ENCODE assay signal across 8 mouse cellular contexts in genomic region chr2:90474593-90475405, GRCm38 (mm10).
A peak's percentile ranks its signal among the peaks of the same experiment; 100 is the strongest.
DNase-seq lines count a peak whose midpoint lies in the region; ATAC-seq and TF ChIP-seq lines count a peak whose summit lies in the region.

No protein-coding gene starts in this region.

- ATAC-seq in forebrain, embryonic 15.5 days (replicated peaks): peak; percentile 94
- ATAC-seq in liver, postnatal 0 days: peak; percentile 91
- ATAC-seq in neural tube, embryonic 14.5 days (ENCODE audit: low read depth): peak; percentile 94

- DNase-seq in MEL (ENCODE audit: low read depth, low spot score): peak; percentile 97
- peak; percentile 89 for DNase-seq in cerebellum, adult 11-12 months
- peak; percentile 27 for DNase-seq in heart, postnatal 25 days (ENCODE audit: low spot score)
- DNase-seq in layer of hippocampus, adult 11-12 months (ENCODE audit: low spot score): peak; percentile 89
- peak; percentile 87 for DNase-seq in liver, postnatal 0 days

- H3K4me2 ChIP-seq in forebrain, embryonic 15.5 days (replicated peaks): peak overlapping the region; percentile 54
- peak overlapping the region; percentile 62 for H3K4me2 ChIP-seq in liver, postnatal 0 days (ENCODE audit: low read depth, low read length)
- peak overlapping the region; percentile 36 for H3K4me2 ChIP-seq in neural tube, embryonic 14.5 days (ENCODE audit: low read depth, low read length)

- WGBS in forebrain, embryonic 15.5 days: 4% methylated on average over 11 of the region's 11 CpGs
- 7% methylated on average over 11 of the region's 11 CpGs for WGBS in liver, postnatal 0 days (ENCODE audit: insufficient replicate concordance)
- WGBS in neural tube, embryonic 14.5 days: 1% methylated on average over 11 of the region's 11 CpGs

- peaks cover 0 to 3% of the 10 kb centered on the region in 2 experiments; a peak in 1 of 4 replicates for H3K4me1 ChIP-seq in MEL (ENCODE audit: control insufficient read depth in 1 of 2, insufficient read depth in 2 of 2, low read length in 2 of 2)
- peaks cover 6% of the 10 kb centered on the region for H3K4me1 ChIP-seq in forebrain, embryonic 15.5 days
- peaks cover 17% of the 10 kb centered on the region for H3K4me1 ChIP-seq in liver, postnatal 0 days (ENCODE audit: insufficient read depth)
- peaks cover 4% of the 10 kb centered on the region; the same call in 1 of the 2 replicates for H3K4me1 ChIP-seq in neural tube, embryonic 14.5 days (ENCODE audit: control insufficient read depth, insufficient read depth, low read length)
- H3K4me1 ChIP-seq in testis, adult 2 months (ENCODE audit: control insufficient read depth, insufficient read depth, low read length): peaks cover 3% of the 10 kb centered on the region; the same call in 1 of the 2 replicates

- no peaks in the 10 kb centered on the region for H3K79me2 ChIP-seq in MEL (ENCODE audit: control insufficient read depth, insufficient read depth, low read length, poor library complexity)

- peak; percentile 98 for TF ChIP-seq RAD21 in MEL (IDR thresholded peaks at IDR 0.05; ENCODE audit: low read depth, low read length)

- TF ChIP-seq CTCF in MEL (IDR thresholded peaks at IDR 0.05 in 2 of 3, conservative IDR thresholded peaks at IDR 0.05 in 1 of 3; ENCODE audit: control insufficient read depth in 1 of 3, insufficient read depth in 1 of 3, low read depth in 2 of 3, low read length in 3 of 3, poor library complexity in 1 of 3, severe bottlenecking in 1 of 3): peak; percentile 66 to 96 (median 69)
- peak; percentile 96 for TF ChIP-seq CTCF in liver, postnatal 0 days (IDR thresholded peaks at IDR 0.05; ENCODE audit: low read depth)
- peak; percentile 62; the same call in 1 of the 2 replicates for TF ChIP-seq CTCF in testis, adult 2 months (IDR thresholded peaks at IDR 0.05; ENCODE audit: control insufficient read depth, insufficient read depth, insufficient replicate concordance, low read depth, low read length)

- peak overlapping the region; percentile 66 for H3K27ac ChIP-seq in MEL (ENCODE audit: control insufficient read depth, low read depth, low read length)
- peak overlapping the region; percentile 70 for H3K27ac ChIP-seq in forebrain, embryonic 15.5 days (replicated peaks)
- peak overlapping the region; percentile 70 for H3K27ac ChIP-seq in liver, postnatal 0 days (ENCODE audit: low read depth)
- H3K27ac ChIP-seq in neural tube, embryonic 14.5 days (ENCODE audit: low read depth, low read length): peak overlapping the region; percentile 79
- H3K27ac ChIP-seq in testis, adult 2 months (ENCODE audit: control insufficient read depth, insufficient read depth, low read depth, low read length): no peak overlapping the region

- no peaks in the 10 kb centered on the region for H3K9me3 ChIP-seq in MEL (replicated peaks; ENCODE audit: insufficient read depth, low read length)
- no peaks in the 10 kb centered on the region for H3K9me3 ChIP-seq in forebrain, embryonic 15.5 days
- H3K9me3 ChIP-seq in liver, postnatal 0 days (ENCODE audit: low read length): no peaks in the 10 kb centered on the region
- no peaks in the 10 kb centered on the region for H3K9me3 ChIP-seq in neural tube, embryonic 14.5 days (ENCODE audit: control insufficient read depth, low read length)

- peak; percentile 70 to 86 for TF ChIP-seq EP300 in MEL (IDR thresholded peaks at IDR 0.05; ENCODE audit: low read depth in 1 of 2, low read length in 2 of 2)
- peak; percentile 75; the same call in 1 of the 2 replicates for TF ChIP-seq EP300 in liver, postnatal 0 days (IDR thresholded peaks at IDR 0.05; ENCODE audit: low read depth)

- no peak for TF ChIP-seq POLR2A in MEL (IDR thresholded peaks at IDR 0.05; ENCODE audit: control insufficient read depth in 1 of 2, insufficient read depth in 1 of 2, low read depth in 1 of 2, low read length in 2 of 2, poor library complexity in 1 of 2)
- no peak for TF ChIP-seq POLR2A in testis, adult 2 months (IDR thresholded peaks at IDR 0.05; ENCODE audit: control insufficient read depth, low read depth, low read length)

- H3K27me3 ChIP-seq in MEL (ENCODE audit: control insufficient read depth in 1 of 2, insufficient read depth in 2 of 2, low read length in 2 of 2): no peaks in the 10 kb centered on the region
- no peaks in the 10 kb centered on the region for H3K27me3 ChIP-seq in forebrain, embryonic 15.5 days
- no peaks in the 10 kb centered on the region for H3K27me3 ChIP-seq in liver, postnatal 0 days (ENCODE audit: insufficient read depth, low read length)
- no peaks in the 10 kb centered on the region for H3K27me3 ChIP-seq in neural tube, embryonic 14.5 days (ENCODE audit: control insufficient read depth, insufficient read depth, low read length)
- H3K27me3 ChIP-seq in testis, adult 2 months (ENCODE audit: control insufficient read depth, insufficient read depth, low read length): no peaks in the 10 kb centered on the region

- peak overlapping the region; percentile 29 to 46 for H3K4me3 ChIP-seq in MEL (ENCODE audit: control insufficient read depth in 1 of 2, insufficient read depth in 1 of 2, low read depth in 2 of 2, low read length in 2 of 2)
- H3K4me3 ChIP-seq in forebrain, embryonic 15.5 days: peak overlapping the region; percentile 36
- H3K4me3 ChIP-seq in liver, postnatal 0 days (ENCODE audit: low read depth, low read length): peak overlapping the region; percentile 13; the same call in 1 of the 2 replicates
- H3K4me3 ChIP-seq in neural tube, embryonic 14.5 days (ENCODE audit: low read depth, low read length): peak overlapping the region; percentile 1; the same call in 1 of the 2 replicates
- peak overlapping the region; percentile 22; the same call in 1 of the 2 replicates for H3K4me3 ChIP-seq in testis, adult 2 months (ENCODE audit: control insufficient read depth, low read depth, low read length)

- intact Hi-C loops in heart, postnatal 25 days (cut with DNase I): loop anchor here (1.0 to 5.0 kb wide), 3 partner anchors 108 to 205 kb away; partner anchors contain the start of gene Ptprj

- H3K9ac ChIP-seq in MEL (ENCODE audit: control insufficient read depth, low read depth, low read length, poor library complexity, severe bottlenecking): peak overlapping the region; percentile 55
- H3K9ac ChIP-seq in forebrain, embryonic 15.5 days (replicated peaks): peak overlapping the region; percentile 47; the same call in 1 of the 2 replicates
- H3K9ac ChIP-seq in liver, postnatal 0 days (replicated peaks): 0 out of 2 replicates have a peak overlapping the region, but pooled peaks have one; percentile 28
- H3K9ac ChIP-seq in neural tube, embryonic 14.5 days (replicated peaks; ENCODE audit: low read depth, low read length): no peak overlapping the region

- peaks cover 0 to 4% of the 10 kb centered on the region in 2 experiments; a peak in 1 of 4 replicates for H3K36me3 ChIP-seq in MEL (ENCODE audit: control insufficient read depth in 1 of 2, insufficient read depth in 2 of 2, low read length in 2 of 2)
- H3K36me3 ChIP-seq in forebrain, embryonic 15.5 days: no peaks in the 10 kb centered on the region
- H3K36me3 ChIP-seq in liver, postnatal 0 days (replicated peaks; ENCODE audit: insufficient read depth, low read length): peaks cover 8% of the 10 kb centered on the region
- no peaks in the 10 kb centered on the region for H3K36me3 ChIP-seq in neural tube, embryonic 14.5 days (ENCODE audit: control insufficient read depth, insufficient read depth, low read length)
- no peaks in the 10 kb centered on the region for H3K36me3 ChIP-seq in testis, adult 2 months (ENCODE audit: control insufficient read depth, insufficient read depth, low read length)

TF ChIP-seq in MEL, 35 proteins besides CTCF, POLR2A, EP300 and RAD21 (continues in another document):
- peak; percentile 55; the same call in 1 of the 2 replicates for TF ChIP-seq MYC (IDR thresholded peaks at IDR 0.05; ENCODE audit: low read depth, low read length)
- no peak for TF ChIP-seq KAT2A (conservative IDR thresholded peaks at IDR 0.05; ENCODE audit: low read depth, low read length)
- TF ChIP-seq BHLHE40 (IDR thresholded peaks at IDR 0.05; ENCODE audit: borderline replicate concordance, low read depth, low read length): peak; percentile 76
- TF ChIP-seq ELF1 (IDR thresholded peaks at IDR 0.05; ENCODE audit: low read depth, low read length): 0 out of 2 replicates have a peak, but pooled peaks have one; percentile 60
- TF ChIP-seq ZNF384 (IDR thresholded peaks at IDR 0.05; ENCODE audit: low read depth, low read length): peak; percentile 62; the same call in 1 of the 2 replicates
- no peak for TF ChIP-seq UBTF (IDR thresholded peaks at IDR 0.05; ENCODE audit: borderline replicate concordance, insufficient read depth, low read depth, low read length)
- TF ChIP-seq MAX (IDR thresholded peaks at IDR 0.05; ENCODE audit: low read length): no peak; the same call in 1 of the 2 replicates
- TF ChIP-seq SIN3A (IDR thresholded peaks at IDR 0.05; ENCODE audit: low read length): peak; percentile 79
- peak; percentile 64; the same call in 1 of the 2 replicates for TF ChIP-seq TCF12 (IDR thresholded peaks at IDR 0.05; ENCODE audit: low read depth, low read length)
- TF ChIP-seq JUND (IDR thresholded peaks at IDR 0.05; ENCODE audit: low read depth, low read length): no peak
- peak; percentile 78; the same call in 1 of the 2 replicates for TF ChIP-seq ETS1 (IDR thresholded peaks at IDR 0.05; ENCODE audit: low read depth, low read length)
- TF ChIP-seq MEF2A (IDR thresholded peaks at IDR 0.05; ENCODE audit: extremely low read depth, insufficient replicate concordance, low read depth, low read length, poor library complexity, severe bottlenecking): no peak
- TF ChIP-seq RCOR1 (IDR thresholded peaks at IDR 0.05; ENCODE audit: low read depth, low read length): peak; percentile 79
- TF ChIP-seq MYB (IDR thresholded peaks at IDR 0.05; ENCODE audit: low read depth, low read length): peak; percentile 75
- peak; percentile 45 for TF ChIP-seq GATA1 (IDR thresholded peaks at IDR 0.05; ENCODE audit: low read depth, low read length)
- TF ChIP-seq MXI1 (IDR thresholded peaks at IDR 0.05; ENCODE audit: low read depth, low read length): peak; percentile 62
- TF ChIP-seq HCFC1 (IDR thresholded peaks at IDR 0.05; ENCODE audit: low read depth, low read length): peak; percentile 59
- TF ChIP-seq SMC3 (IDR thresholded peaks at IDR 0.05; ENCODE audit: low read depth, low read length): peak; percentile 97
- no peak for TF ChIP-seq NELFE (IDR thresholded peaks at IDR 0.05; ENCODE audit: low read depth, low read length)
- no peak for TF ChIP-seq POLR2AphosphoS2 (IDR thresholded peaks at IDR 0.05; ENCODE audit: low read length)
- TF ChIP-seq USF2 (IDR thresholded peaks at IDR 0.05; ENCODE audit: borderline replicate concordance in 1 of 2, insufficient read depth in 1 of 2, low read depth in 1 of 2, low read length in 2 of 2): no peak
- peak; percentile 14 for TF ChIP-seq CHD2 (IDR thresholded peaks at IDR 0.05; ENCODE audit: low read length)
- TF ChIP-seq MAZ (IDR thresholded peaks at IDR 0.05; ENCODE audit: low read depth, low read length): peak; percentile 58; the same call in 1 of the 2 replicates
- TF ChIP-seq ZC3H11A (IDR thresholded peaks at IDR 0.05; ENCODE audit: low read depth, low read length): peak; percentile 98

Comparison
In these comparisons a context has a peak if more than half of its experiments do, and no peak if none do; other contexts are left out.
1. DNase-seq: peak in every context shown above with its lines; median percentile 97 in MEL; 89 in cerebellum, adult 11-12 months; 89 in layer of hippocampus, adult 11-12 months; 87 in liver, postnatal 0 days; 27 in heart, postnatal 25 days.